Mouse (Mus musculus): ENCODE data around the gene Olfr1335. TPM values are rescaled to one million over a fixed set of nuclear protein-coding genes. Genes with fewer than 3 reads are reported as not detected.
"Not testable (repeated sequence)": the region's sequence is repeated elsewhere in the genome, so short reads cannot be mapped to it uniquely, and the experiment has no call there.

Olfr1335 gene
- total RNA-seq (2021) = not detected
- long read RNA-seq, experiment 1 = 0 reads
- long read RNA-seq, experiment 2 = 0 reads

- DNase-seq = no peak
- intact Hi-C loops (cut with DNase I) = no loop called here
These were observed at the start of gene Olfr1335 for GRCm38 (mm10) chr4:118809844-118810243. Olfr1335 (minus strand) TSS chr4:118809944.

DNA sequence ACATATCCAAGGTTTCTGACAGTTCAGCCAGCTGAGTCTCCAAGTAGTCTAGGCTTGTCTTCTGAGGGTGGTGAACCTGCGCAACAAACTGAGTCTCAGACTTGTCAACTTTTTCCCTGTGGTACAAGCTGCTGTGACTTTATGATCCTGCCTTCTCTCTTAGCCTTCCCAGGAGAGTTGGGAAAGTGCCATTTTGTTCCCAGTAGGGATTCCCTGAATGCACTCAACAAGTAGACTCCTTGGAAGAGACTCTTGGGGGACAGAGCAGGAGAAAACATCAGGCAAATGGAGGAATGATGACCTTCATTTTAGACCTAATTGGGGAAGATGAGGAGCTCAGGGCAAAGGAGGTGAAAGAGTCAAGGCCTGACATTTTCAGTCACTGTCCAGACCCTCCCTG is 26.4 kb upstream of the Olfr1335 start, which contains the start of gene Olfr1333:
Gene Olfr1333 (minus strand): TSS at position 101 of the 400 bp plus-strand sequence.
- DNase-seq = no peak
- intact Hi-C loops (cut with DNase I) = loop anchor here (5.0 kb wide), 1 partner anchor 39 kb away; no protein-coding TSS in a partner anchor

DNA sequence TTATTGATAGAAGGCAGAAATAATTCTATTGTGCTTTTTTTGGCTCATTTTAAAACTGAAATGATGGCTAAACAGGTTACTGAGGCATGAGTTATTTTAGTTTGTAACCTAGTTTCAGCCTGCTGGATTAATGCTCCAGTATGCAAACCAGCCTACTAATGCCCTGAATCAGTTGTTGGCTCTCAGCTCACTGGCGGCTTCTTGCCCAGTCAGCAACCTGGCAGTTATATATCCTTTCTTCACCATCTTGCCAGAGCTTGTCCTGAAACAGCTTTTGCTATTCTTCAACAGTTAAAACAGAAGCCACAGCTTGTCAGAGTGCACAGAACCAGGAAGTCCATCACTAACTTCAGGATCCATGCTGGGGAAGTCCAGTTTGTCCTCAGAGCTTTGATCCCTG is 9.2 kb upstream of the Olfr1335 start:
- intact Hi-C loops (cut with DNase I) = no loop called here
- DNase-seq = no peak

- intact Hi-C loops (cut with DNase I) = not testable (repeated sequence)
- DNase-seq = peak in 1 of 2 experiments; percentile 3
These were observed 16.9 kb downstream of the Olfr1335 start for GRCm38 (mm10) chr4:118792796-118793195.

DNA sequence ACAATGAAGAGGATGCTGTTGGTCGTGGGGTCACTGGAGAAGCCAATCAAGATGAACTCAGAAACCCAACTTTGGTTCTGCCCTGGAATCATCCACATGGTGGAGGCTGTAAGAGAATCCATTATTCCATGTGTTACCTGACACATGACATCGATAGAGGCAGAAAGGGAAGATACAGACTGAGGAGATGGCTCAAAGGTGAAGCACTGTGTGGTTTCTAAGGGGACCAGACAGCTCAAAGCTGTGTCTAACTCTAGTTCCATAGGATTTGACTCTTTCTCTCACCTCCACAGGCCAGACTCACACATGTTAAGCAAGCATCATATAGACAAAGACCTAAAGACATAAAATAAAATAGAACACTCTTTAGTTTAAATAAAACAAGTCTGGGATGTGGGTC is 27.3 kb downstream of the Olfr1335 start, which contains the start of gene Olfr1337:
Gene Olfr1337 (minus strand): TSS at position 101 of the 400 bp plus-strand sequence.
- no peak for DNase-seq
- intact Hi-C loops (cut with DNase I) = no loop called here

Other genes with a start within 250 kb of the Olfr1335 start
- under 1 TPM; 0.07 to 0.12 TPM for gene Cfap57, start 189.2 kb downstream of the Olfr1335 start, total RNA-seq (2021)
- gene Ebna1bp2, start 189.1 kb downstream of the Olfr1335 start, total RNA-seq (2021) = 10 to 100 TPM; 31.4 to 35.2 TPM
- not detected for gene Olfr62, start 151.0 kb downstream of the Olfr1335 start, total RNA-seq (2021)
- not detected for gene Olfr1342, start 117.2 kb downstream of the Olfr1335 start, total RNA-seq (2021)
- not detected for gene Olfr1341, start 106.4 kb downstream of the Olfr1335 start, total RNA-seq (2021)
- not detected for gene Olfr1340, start 89.8 kb downstream of the Olfr1335 start, total RNA-seq (2021)
- not detected for gene Olfr1339, start 77.8 kb downstream of the Olfr1335 start, total RNA-seq (2021)
- gene Olfr1338, start 51.2 kb downstream of the Olfr1335 start, total RNA-seq (2021) = not detected
- gene Olfr1337, start 27.4 kb downstream of the Olfr1335 start, total RNA-seq (2021) = not detected
- not detected for gene Olfr1333, start 26.3 kb upstream of the Olfr1335 start, total RNA-seq (2021)
- not detected for gene Olfr1331, start 54.7 kb upstream of the Olfr1335 start, total RNA-seq (2021)
- gene Olfr1330, start 78.7 kb upstream of the Olfr1335 start, total RNA-seq (2021) = not detected
- not detected for gene Olfr1329, start 107.5 kb upstream of the Olfr1335 start, total RNA-seq (2021)
- not detected for gene Olfr1328, start 128.7 kb upstream of the Olfr1335 start, total RNA-seq (2021)
- under 1 TPM; 0.24 to 0.57 TPM for gene Lao1, start 151.6 kb upstream of the Olfr1335 start, total RNA-seq (2021)

Data from heart, postnatal 14 days (tissue).